Mouse (Mus musculus) CD4-positive, CD25-positive, alpha-beta regulatory T cell, adult 2 months (primary cell): ENCODE data around the gene Mad1l1.
A peak's percentile ranks its signal among the peaks of the same experiment; 100 is the strongest.
"Not testable (repeated sequence)": the region's sequence is repeated elsewhere in the genome, so short reads cannot be mapped to it uniquely, and the experiment has no call there.

Source experiments
- DNase-seq: peaks from one replicate; pipeline ENCODE4 v3.0.0-alpha.2; 2012; ENCODE audit warnings: low read depth, low spot score

Gene Mad1l1

GRCm38 (mm10) chr5:140321042-140321755 lies at the start of gene Mad1l1, which contains the start of gene Nudt1:
Gene Mad1l1 (minus strand): TSS chr5:140321552.
Gene Nudt1 (plus strand): TSS chr5:140321656.
- DNase-seq: peak; percentile 96

DNA sequence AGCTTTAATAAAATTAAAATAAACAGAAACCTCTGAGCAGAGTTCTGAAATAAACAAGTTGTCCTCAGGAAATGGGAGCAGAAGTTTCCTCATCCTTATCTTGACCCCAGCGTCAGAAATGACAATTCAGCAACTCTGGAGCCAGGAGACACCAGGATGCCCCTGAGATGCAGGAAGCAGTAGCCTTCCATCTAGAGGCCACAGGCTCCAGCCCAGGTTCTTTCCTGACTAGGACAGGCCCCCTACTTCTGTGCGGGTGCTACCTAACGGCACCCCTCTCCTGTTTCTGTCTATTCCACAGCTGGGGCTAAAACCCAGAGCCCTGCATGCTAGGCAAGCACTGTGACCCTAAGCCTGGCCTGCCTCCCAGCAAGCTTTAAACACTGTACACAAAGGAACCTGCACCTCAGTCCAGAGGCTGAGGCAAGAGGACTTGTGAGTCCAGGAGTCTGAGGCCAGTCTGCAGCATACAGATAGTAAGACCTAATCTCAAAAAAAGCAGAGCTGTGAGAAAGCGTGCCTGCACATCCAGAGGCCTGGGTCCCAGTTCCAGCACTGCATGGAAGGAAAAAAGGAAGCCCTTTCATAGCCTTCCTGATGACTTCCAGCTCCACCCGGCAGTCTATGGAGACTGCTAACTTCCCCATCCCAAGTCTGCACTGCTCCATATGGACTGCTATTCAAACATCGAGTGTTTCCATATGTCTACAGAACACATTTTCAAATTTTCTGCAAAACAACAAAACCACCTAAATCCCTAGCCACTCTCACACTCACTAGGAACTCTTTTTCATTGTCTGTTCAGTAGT lies 49.3 kb upstream of the Mad1l1 start:
- no peak for DNase-seq

DNA sequence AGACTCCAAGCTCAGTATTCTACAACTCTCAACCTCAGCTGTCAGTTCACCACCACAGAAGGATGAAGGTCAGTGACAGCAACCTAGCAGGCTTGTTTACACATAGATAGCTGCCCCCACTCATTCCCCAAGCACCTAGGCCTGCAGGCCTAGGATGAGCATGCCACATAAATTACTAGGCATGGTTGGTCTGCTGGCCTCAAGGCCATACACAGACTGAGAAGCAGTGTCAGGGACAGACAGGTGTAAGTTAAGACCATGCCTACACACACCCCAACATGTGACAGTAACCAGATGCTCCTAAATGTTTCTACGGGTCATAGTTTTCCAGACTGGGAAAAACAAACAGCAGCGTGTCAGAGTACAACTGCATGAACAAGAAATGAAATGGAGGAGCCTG lies 48.1 kb upstream of the Mad1l1 start:
- DNase-seq: no peak

GRCm38 (mm10) chr5:140368926-140369325 lies 47.6 kb upstream of the Mad1l1 start:
- no peak for DNase-seq

DNA sequence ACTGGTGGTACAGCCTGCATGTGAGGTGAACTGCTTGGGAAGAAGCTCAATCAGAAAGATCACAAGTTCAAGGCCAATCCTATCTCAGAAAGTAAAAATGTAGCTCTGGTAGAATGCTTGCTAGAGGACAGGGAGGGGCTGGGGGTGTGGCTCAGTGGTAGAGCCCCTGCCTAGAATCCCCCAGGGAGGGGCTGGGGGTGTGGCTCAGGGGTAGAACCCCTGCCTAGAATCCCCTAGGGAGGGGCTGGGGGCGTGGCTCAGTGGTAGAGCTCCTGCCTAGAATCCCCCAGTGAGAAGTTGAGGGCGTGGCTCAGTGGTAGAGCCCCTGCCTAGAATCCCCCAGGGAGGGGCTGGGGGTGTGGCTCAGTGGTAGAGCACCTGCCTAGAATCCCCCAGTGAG lies 46.8 kb upstream of the Mad1l1 start:
- not testable (repeated sequence) for DNase-seq

DNA sequence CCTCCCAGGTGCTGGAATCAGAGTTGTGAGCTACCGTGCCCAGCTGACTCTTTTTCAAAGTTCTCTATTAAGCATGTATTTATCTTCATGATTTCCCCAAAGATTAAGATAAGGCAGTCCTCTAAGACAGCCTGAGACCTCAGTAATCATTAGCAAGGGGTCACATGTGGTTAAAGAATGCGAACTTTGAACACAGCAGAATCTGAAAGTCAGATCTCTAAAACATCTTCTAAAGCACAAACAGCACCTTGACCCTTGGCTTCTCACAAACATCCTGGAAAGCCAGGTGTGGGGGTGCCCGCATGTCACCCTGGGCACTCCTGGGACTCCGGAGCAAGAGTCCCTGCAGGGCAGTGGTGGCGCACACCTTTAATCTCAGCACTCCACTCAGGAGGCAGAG lies 43.1 kb upstream of the Mad1l1 start:
- no peak for DNase-seq

DNA sequence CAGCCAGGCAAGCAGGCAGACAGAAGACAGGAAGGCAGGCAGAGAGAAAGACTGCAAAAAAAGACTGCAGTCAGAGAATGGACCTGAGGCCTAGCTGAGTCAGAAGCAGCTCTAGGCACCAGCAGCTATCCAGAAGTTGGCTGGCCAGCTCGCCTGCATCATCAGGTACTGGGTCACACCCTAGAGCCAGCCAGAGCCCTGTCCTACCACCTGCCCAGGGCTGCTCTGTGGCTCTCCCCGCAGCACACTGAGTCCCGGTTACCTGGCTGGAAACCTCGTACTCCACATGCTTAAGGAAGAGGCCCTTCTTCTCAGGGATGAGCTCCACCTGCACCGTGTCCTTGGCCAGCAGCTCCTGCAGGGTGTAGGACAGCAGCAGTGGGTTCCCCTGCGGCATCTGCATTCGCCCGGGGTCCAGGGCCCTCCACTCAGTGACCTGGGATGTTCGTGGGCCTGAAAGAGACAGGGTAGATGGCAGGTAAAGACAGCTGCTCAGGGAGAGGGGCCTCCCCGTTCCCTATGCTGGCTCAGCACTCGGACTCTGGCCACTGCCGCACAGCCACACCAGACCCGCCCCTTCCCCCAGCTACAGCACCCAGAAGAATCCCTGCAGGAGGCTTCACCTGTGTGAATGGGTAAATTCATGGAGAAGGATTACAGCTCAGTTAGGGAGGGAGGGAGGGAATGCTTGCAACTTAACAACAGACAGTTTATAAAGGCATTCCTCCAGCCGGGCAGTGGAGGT lies 38.8 kb upstream of the Mad1l1 start:
- no peak for DNase-seq

DNA sequence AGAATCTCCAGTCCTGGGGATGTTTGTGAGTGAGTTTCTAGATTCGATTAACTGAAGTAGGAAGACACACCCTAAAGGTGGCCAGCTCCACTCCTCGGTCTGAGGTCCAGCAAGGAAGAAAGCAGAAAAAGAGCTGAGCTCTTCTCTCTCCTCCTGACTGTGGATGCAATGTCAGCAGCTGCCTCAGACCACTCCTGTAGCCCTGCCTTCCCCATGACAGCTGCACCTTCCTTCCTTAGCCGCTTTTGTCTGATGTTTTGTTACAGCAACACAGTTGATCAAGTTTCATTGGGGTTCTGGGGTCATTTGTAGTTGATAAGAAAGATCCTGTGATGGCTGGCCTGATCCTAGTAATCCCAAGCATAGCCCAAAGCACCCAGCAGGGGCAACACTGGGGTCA lies 36.1 kb upstream of the Mad1l1 start:
- no peak for DNase-seq

- DNase-seq: no peak
These were observed 34.6 kb upstream of the Mad1l1 start for GRCm38 (mm10) chr5:140355934-140356333.

DNA sequence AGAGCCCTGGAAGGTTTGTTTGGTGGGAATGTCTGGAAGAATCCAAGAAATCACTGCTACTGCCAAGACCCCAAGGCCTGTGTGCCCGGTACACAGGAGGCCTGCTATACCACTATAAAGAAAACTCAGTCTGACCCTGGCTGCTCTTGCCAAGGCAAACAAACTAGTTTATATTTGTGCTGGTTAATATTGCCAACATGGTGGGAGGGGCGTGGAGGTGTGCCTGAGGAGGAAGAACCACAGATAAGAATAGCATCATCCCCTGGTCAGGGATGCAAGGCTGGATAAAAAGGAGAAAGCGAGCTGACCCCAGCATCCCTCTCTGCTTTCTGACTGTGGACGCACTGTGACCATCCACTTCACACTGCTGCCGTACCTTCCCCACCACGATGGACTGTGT lies 31.0 kb upstream of the Mad1l1 start:
- DNase-seq: no peak

GRCm38 (mm10) chr5:140350731-140351497 lies 29.6 kb upstream of the Mad1l1 start:
- no peak for DNase-seq

DNA sequence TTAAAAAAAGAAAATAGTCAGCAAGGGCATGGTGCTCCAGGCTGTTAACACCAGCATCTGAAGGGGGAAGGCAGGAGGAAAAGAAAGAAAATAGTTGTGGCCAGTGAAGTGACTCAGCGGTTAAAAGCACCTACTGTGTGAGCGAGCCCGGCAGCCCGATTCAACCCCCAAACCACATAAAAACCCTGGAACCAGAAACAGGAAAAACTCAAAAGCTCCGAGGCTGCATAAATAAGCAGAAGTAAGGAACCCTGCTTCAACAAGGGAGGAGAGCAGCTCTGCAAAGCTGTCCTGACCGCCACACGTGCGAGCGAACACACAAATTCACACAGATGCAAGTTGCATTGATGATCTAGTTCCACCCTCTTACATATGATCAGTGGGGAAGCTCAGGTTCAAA lies 28.5 kb upstream of the Mad1l1 start:
- no peak for DNase-seq

GRCm38 (mm10) chr5:140346050-140346449 lies 24.7 kb upstream of the Mad1l1 start:
- no peak for DNase-seq

DNA sequence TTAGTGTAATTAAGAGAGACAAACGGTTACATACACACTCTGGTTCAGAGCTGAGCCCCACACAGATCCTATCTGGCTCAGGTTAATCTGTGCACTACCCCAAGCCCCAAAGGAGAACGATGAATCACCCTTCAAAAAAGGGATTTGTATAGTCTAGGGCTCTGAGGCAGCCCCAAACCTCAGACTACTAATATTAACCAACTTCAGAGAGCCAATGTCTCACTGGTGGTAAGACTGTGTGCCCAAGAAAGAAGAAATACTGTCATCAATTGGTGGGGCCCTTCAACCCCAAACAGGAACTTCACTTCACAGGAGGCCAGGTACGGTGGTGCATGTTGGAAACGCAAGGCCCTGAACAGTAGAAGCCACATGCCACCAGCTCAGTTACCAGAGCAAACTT lies 23.9 kb upstream of the Mad1l1 start:
- no peak for DNase-seq

DNA sequence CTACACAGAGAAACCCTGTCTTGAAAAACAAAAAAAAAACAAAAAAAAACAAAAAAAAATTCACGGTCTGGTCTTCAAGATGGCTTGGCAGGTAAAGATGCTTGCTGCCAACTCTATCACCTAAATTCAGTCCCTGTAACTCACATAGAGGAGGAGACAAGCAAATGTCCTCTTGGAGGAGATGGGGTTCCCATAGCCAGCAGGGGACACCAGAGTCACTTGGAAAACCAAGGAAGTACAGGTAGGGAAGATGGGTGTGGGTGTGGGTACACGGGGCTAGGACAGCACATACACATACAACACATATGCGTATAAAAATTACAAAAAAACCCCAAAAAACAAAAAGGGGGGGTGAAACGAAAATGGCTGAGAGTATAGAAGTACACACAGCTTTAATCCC lies 21.5 kb upstream of the Mad1l1 start:
- no peak for DNase-seq

GRCm38 (mm10) chr5:140339836-140340235 lies 18.5 kb upstream of the Mad1l1 start:
- no peak for DNase-seq

GRCm38 (mm10) chr5:140338779-140339178 lies 17.4 kb upstream of the Mad1l1 start:
- DNase-seq: peak; percentile 31

- peak; percentile 68 for DNase-seq
These were observed 15.3 kb upstream of the Mad1l1 start for GRCm38 (mm10) chr5:140336680-140337079.

GRCm38 (mm10) chr5:140333631-140334030 lies 12.3 kb upstream of the Mad1l1 start:
- peak; percentile 58 for DNase-seq

DNA sequence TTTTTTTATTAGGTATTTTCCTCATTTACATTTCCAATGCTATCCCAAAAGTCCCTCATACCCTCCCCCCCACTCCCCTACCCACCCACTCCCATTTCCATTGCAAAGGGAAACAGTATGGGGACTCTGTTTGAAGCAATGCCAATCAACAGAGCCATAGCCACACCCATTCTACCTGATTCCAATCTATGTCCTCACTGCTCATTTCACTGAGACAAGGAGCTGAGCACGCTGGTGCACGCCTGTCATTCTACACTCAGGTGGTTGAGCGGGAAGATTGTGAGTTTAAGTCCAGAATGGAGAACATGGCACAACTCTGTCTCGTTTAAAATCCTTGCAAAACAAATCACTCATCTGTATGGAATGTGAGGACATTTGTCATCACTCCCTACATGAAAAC lies 11.2 kb upstream of the Mad1l1 start:
- DNase-seq: no peak
